Mouse (Mus musculus): ENCODE data around the gene Cnpy4.
A peak's percentile ranks its signal among the peaks of the same experiment; 100 is the strongest.

Cnpy4 gene

DNA sequence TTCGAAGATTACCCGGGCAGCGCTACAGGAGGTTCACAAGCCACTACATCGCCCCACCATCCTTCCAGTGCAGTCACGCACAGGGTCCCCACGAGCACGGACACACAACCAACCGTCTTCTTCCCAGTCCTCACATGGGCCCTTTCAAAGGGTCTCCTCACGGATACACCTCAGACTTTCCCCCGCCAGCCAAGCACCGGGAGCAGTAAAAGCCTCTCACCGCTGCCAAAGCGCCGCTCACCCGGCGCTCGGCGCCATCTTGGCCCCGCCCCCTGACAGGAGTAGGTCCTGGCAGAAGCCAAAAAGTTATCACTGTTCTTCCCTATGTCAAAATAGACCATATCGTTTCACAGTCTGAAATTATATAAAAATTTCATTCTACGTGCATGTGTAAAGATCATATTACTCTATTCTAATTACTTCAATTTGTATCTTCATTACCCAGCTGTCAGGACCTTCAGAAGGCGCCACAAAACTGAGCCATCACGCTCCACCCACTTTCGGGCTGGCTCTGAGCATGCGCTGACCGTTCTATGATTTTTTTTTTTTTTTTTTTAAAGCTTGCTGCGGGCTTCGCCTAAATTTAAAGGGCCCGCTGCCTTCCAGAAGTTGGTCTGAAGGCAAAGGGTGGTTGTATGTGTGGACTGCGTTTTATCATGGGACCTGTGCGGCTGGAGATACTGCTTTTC is at the start of gene Cnpy4, which contains the start of gene Taf6:
Gene Cnpy4 (plus strand): TSS at position 536 of the 689 bp plus-strand sequence.
Gene Taf6 (minus strand): TSS at position 502 of the 689 bp plus-strand sequence.
- DNase-seq (ENCODE audit: low read depth, low spot score), result peak; percentile 85

DNA sequence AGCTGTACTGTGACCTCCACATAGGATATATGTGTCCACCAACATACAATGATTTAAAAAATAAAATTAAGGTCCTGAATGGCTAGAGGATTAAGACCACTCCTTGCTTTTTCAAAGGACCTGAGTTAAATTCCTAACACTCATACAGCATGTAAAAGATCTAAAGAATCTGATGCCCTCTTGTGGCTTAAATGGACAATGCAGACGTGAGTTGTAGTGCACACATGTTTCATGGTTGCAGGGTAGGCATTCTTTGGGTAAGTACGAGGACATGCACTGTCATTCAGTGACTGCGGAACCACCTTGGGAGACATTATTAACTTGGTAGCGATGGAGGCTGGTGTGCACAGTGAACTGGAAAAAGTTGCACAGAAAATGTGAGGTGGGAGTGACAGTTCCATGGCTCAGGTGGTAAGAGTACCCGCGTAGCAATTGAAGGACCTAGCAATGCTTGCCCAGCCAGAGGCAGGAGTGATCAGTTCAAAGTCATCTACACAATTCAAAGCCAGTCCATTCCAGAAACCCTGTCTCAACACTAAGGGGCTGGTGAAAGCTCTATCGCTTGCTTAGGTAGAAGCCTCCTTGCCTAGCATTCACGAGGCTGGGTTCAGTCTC is 49.2 kb upstream of the Cnpy4 start:
- no peak for DNase-seq (ENCODE audit: low read depth, low spot score)

DNA sequence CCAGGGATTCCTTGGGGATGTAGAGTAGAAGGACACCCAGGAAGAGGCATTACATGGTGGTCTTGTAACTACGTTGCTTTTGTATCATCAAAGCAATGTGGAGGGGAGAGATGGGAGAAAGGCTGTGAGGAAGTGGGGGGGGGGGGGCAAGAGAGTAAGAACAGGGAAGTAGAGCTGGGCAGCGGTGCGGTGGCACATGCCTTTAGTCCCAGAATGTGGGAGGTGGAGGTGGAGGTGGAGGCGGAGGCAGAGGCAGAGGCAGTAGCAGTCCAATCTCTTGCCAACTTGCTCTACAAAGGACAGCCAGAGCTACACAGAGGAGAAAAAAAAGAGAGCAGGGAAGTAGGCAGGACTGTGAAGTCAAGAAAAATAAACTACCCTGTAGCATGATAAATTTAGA is 48.7 kb upstream of the Cnpy4 start:
- DNase-seq (ENCODE audit: low read depth, low spot score), result no peak

DNA sequence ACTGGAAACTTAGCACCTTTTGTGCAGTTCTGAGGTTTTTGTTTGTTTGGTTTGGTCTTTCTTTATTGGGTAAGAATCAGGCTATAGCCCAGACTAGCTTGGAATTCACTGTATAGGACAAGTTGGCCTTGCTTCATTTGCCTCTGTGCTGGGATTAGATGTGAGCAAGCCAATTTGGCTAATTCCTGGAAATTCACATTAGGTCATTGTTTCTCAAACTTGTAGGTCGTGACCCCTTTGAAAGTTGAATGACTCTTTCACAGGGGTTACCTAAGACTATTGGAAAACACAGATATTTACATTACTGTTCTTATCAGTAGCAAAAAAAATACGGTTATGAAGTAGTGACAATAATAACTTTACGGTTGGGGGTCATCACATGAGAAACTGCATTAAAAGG is 32.9 kb upstream of the Cnpy4 start:
- DNase-seq (ENCODE audit: low read depth, low spot score), result no peak

DNA sequence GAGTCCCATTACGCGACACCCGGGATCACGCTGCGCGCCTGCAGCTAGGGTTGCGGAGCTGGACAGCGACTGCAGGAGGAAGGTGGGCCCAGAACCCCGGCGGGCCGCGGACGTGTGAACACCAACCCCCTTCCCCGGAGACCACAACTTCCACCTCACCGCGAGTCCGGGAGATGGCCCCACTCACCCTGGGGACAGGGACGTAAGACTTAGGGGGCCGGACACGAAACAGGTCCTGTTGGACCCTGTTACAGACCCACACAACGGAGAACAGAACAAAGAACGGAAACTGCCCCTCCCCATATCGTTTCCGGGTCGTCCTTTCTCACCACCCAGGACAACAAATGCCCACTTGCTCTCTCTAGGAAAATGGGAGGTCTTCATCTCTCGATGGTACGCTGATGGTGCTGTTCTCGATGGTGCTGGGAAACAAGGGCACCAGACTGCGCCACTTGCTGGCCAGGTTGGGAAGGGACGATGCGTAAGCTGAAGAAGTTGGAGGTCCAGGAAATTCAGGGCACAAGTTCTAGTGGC is 31.8 kb upstream of the Cnpy4 start, which contains the start of gene Zfp113:
Gene Zfp113 (minus strand): TSS at position 302 of the 534 bp plus-strand sequence.
- peak; percentile 95 for DNase-seq (ENCODE audit: low read depth, low spot score)

DNA sequence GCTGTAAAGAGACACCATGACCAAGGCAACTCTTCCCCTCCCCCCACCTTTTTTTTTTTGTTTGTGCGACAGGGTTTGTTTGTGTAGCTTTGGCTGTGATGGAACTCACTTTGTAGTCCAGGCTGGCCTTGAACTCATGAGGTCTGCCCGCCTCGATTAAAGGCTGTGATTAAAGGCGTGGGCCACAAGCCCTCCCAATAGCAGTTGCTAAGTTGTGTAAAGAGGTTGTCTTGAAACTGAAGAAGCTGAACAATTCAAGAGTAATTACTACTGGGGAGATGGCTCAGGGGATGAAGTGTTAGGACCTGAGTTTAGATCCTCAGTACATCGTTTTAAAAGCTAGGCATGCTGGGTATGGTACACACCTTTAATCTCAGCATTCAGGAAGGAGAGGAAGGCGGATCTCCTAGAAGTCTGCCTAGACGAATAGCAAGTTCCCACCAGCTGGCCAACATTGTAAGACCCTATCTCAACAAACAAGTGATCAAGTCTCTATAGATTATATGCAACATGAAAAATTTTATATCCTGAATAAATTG is 27.0 kb upstream of the Cnpy4 start:
- DNase-seq (ENCODE audit: low read depth, low spot score), result no peak

DNA sequence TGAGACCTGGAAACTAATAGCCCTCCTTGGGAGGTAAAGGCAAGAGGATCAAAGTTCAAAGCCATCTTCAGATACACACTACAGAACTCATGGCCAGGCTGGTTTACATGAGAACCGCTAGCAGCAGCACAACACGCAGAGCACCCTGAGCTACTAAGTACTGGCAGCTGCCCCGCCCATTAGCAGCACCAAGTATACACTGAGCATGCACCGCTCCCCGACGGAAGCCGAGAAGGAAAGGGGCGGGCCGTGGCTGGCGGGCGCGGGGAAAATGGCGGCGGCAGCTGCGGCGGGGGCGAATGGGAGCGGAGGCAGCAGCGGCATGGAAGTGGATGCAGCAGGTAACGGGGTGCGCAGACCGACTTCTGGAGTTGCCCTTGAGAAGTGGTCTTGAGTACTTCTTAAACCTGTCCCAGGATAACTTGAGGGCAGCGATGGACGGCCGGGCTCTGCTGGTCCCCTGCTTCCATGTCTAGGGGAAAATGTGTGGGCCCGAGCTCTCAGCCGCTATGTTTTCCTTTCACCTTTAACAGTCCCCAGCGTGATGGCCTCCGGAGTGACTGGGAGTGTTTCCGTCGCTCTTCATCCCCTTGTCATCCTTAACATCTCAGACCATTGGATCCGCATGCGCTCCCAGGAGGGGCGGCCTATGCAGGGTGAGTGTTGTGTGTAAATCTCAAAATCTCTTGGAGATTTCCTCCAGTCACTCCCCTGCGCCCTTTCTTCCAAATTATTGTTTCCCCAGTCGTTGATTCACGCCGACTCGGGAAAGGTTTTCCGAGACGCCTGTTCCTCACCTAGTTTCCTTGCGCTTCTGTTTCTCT is 26.2 kb upstream of the Cnpy4 start, which contains the start of gene Cops6:
Gene Cops6 (plus strand): TSS at position 230 of the 824 bp plus-strand sequence.
- DNase-seq (ENCODE audit: low read depth, low spot score), result peak; percentile 85

DNA sequence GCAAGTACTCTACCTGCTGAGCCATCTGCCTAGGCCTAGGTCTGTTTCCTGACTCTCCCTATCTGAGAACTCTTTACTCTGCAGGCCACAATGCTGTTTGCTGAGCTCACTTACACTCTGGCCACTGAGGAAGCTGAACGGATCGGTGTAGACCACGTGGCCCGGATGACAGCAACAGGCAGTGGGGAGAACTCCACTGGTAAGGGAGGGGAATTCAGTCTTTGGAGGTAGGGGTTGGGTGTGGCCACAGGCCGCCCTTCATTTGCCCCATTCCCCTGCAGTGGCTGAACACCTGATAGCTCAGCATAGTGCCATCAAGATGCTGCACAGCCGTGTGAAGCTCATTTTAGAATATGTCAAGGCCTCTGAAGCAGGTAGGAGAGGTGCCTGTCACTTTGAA is 24.2 kb upstream of the Cnpy4 start:
- no peak for DNase-seq (ENCODE audit: low read depth, low spot score)

DNA sequence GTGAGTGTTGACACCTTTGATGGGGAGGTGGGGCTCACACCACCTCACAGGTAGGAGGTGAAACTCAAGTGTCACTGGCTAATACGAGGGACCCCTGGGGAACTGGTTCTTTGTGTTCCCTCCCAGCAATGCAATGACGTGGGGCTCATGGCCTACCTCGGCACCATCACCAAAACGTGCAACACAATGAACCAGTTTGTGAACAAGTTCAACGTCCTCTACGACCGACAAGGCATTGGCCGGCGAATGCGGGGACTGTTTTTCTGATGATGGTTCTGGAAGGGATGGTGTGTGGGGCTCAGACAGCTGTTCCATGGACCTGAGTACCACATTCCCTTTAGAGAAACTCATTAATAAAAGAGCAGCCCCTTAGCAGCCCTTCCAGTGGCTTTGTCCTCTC is 23.7 kb upstream of the Cnpy4 start:
- no peak for DNase-seq (ENCODE audit: low read depth, low spot score)

DNA sequence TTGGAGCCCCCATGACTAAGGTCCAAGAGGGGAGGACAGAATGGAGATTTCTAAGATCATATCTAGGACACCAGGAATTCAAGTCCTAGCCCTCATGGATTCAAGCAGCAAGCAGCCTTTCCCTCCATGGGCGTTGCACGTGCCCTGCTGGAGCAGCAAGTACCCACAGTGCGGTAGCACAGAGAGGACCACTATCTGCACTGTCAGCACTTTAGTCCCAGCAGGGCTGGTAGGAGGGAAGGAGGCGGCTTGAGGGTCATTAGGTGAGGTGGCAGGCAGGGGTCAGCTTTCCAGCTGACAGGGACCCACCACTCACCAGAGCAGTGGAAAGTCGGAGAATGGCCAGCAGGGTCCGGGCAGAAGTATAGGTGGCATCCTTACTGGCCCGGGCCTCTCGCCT is 21.7 kb upstream of the Cnpy4 start:
- DNase-seq (ENCODE audit: low read depth, low spot score), result no peak

DNA sequence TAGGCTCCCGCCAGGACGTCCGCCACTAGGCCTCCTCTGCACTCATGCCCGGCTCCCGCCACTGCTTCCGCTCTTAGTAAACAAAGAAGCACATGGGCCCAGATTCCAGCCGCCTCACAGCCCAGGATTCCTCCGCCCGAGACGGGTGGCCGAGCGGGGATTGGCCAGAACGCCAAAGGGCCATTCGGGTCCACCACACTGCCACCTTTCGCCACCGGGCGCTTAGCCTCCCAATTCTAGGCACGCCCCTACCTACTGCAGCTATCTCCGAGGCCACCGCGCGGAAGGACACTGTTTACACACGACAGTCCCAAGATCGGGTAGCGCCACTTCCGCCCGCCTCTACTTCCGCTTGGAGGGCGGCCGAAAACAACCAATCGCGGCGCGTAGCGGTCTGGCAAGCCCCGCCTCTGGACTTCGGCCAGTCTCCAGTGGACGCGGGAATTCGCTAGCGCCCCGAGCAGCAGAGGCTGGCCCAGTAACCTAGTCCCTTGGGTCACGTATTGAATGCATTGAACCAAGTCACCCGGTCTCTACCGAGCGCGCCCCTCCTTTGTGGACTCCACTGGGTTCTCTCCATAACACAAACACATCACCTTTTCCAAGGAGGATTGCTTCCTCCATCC is 16.2 kb upstream of the Cnpy4 start:
- peak; percentile 90 for DNase-seq (ENCODE audit: low read depth, low spot score)

DNA sequence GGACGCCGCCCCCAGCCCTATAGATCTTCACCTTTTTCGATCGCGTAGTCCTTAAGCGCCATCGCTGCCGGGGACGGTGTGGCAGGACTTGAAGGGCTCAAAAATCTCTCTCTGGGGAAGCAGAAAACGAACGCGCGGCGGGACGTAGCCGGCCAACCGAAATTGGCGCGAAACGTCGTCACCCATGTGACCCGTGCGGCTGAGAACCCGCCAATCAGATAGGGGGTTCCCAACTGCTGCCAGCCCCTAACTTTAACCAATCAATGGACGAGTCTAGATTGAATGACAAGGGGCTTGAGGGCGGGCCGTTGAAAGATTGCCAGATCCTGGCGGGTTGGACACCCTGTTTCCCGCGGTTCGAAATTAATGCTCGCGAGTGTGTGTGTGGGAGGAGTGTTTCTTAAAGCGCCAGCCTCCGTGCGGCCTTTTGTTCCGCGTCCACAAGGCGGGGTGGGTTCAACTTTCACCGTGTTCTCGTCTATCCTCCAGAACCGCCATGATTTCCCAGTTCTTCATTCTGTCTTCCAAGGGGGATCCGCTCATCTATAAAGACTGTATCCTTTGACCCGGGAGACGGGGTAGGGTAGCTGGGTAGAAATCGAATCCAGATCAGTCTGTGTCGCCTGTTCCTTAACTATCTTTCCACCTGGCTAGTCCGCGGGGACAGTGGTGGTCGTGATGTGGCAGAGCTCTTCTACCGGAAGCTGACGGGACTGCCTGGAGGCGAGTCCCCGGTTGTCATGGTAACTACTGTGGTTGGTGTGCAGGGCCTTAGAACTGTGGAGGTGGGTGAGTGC is 15.4 kb upstream of the Cnpy4 start, which contains the start of the genes Ap4m1 and Mcm7:
Gene Ap4m1 (plus strand): TSS at position 308 of the 797 bp plus-strand sequence.
Gene Mcm7 (minus strand): TSS at position 728 of the 797 bp plus-strand sequence.
- DNase-seq (ENCODE audit: low read depth, low spot score), result peak; percentile 97

DNA sequence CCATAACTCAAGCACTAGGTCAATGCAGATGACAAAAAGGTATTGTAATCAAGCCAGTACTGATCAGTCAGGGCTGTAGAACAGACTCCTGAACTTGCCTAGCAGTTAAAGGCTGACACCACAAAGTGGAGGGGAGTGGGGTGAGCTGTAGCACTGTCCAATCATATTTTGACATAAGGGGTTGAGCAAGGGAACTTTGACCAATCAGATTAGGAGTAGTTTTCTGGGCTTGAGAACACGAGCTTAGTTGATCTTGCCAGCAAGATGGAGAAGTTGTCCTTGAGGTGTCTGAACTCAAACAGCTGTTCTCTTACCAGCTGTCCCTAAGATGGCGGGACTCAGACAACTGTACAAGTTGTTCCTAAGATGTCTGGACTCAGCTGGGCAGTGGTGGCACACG is 14.1 kb upstream of the Cnpy4 start:
- DNase-seq (ENCODE audit: low read depth, low spot score), result no peak

DNA sequence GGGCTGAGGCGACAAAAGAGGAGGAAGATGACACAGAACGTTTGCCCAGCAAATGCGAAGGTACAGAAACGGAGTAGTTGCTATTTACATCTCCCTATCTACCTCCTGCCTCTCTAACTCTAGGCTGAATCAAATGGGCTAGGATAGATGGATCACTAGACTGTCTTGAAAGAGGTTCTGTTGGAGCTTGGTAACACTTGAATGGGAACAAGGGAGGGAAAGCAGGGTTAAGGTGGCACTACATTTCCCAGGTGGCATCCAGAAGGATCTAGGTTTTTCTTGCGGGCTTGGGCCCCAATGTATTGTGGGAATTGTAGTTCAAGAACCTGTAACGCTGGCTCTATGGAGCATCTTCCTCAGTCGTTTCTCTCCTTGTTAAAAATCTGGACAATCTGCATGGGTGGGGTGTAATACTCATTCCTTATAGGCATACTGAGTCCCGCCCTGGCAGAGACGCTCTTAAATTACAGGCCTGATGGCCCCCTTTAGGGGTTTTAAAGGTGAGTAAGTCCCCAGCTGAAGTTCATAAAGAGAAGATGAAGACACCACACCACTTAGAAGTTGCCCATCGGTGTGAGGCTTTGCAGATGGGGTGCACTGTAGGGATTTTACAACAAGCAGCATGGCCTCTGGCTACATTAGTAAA is 499 bp downstream of the Cnpy4 start:
- peak; percentile 78 for DNase-seq (ENCODE audit: low read depth, low spot score)

DNA sequence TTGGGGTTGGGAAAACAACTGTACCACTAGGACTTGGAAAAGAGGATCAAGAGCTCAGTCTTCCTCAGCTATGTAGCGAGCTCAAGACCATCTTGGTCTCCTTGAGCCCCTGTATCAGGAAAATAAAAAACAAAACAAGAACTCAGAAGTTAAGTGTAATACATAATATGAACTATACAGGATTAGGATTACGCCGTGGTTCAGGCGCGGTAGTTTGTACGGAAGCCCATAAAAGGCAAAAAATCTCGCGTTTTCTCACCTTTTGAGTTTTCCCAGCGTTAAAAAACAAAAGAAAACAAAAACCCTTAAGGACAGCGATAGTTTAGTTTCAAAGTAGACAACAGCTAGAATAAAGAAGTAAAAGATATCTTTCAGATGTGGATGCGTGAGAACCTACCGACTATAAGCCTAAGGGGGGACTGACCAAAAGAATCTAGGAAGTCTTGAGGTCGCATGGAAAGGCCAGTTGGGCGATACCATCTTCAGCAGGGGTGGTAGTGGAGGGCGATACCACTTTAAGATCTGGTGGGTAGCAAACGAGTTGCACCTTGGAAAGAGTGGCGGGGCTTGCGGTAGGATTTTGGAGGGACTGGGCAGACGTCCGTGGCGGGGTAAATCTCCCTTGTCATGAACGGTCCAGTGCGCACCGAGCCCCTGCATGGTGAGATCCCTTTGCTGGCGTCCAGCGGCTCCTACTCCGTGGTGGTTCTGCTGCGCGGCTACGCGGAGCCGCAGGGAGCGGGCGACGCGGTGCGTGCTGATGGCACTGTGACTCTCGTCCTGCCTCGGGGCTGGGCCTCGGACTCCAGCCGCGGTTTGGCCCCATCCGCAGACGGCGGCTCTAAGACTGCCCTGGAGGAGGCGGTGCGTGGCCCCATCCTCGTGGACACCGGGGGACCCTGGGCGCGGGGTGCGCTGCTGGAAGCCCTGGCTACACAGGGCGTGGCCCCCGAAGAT is 6.8 kb downstream of the Cnpy4 start, which contains the start of gene Mblac1:
Gene Mblac1 (plus strand): TSS at position 544 of the 957 bp plus-strand sequence.
- DNase-seq (ENCODE audit: low read depth, low spot score), result peak; percentile 71

DNA sequence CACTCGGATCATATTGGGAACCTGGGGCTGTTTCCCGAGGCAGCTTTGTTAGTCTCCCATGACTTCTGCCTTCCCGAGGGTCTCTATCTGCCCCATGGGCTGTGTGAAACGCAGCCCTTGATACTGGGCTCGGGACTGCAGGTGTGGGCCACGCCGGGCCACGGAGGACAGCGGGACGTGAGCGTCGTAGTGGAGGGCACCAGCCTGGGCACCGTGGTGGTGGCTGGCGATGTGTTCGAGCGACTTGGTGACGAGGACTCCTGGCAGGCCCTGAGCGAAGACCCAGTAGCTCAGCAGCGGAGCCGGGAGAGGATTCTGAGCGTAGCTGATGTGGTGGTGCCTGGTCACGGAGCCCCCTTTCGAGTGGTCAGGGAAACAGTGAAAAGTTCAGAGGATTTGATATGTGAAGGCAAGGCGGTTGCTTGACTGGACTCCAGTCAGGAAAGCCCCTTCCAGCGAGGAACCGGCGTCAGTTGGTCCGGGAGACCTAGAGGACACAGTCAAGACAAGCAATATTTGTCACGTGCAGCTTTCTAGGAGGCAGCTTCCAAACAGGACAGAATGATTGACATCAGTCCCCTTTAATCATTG is 7.6 kb downstream of the Cnpy4 start:
- DNase-seq (ENCODE audit: low read depth, low spot score), result no peak

DNA sequence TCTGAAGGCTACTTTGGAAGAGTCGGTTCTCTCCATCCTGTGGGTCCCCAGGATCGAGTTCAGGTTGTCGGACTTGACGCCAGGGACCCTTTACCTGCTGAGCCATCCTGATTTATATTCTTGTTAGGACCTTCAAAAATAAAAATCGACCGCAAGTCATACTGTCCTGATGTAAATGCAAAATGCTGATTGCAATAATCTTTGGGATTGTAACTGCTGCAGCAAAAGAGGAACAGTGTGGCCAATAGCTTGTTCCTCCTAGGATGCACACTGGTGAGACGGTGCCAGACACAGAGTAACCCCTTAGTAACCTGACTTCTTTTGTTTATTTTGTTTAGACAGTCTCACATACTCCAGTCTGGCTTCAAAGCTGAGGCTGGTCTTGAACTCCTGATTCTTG is 8.2 kb downstream of the Cnpy4 start:
- DNase-seq (ENCODE audit: low read depth, low spot score), result no peak

DNA sequence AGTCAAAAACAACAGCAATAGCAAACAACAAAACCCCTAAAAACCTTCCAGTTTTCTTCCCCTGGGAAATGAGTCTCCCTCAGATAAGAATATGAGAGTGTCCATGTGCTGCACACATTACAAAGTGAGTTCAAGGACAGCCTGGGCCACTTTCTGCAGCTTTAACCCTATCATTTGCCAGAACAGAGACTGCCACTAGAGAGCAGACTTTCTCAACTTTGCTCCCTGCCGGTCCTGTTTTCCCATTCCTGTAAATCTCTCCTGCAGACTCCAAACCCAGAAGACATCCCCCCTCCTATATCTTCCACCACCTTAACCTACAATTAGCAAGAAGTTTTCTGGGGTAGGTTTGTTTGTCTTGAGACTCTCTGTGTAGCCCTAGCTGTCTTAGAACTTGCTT is 12.3 kb downstream of the Cnpy4 start:
- DNase-seq (ENCODE audit: low read depth, low spot score), result no peak
